Comparison of ENCODE assay signal across 30 mouse cellular contexts in the genomic region with DNA sequence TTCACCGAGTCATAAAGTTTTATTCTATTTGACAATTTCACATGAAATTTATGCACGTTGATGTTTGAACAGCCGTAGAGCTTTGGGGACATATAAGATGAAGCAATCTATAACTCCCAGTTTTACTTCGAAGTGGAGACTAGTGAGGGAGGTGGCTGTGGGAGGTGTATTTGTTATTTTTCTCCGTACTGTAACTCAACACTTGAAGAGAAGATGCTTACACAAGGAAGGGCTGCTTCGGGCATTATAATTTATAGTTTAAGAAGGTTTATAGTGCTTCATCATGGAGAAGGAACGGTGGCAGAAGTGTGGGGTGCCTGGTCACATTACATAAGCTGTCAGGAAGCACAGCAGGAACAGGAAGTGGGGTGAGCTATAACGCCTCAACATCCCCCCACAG.
A peak's percentile ranks its signal among the peaks of the same experiment; 100 is the strongest.
DNase-seq lines count a peak whose midpoint lies in the region; ATAC-seq and TF ChIP-seq lines count a peak whose summit lies in the region.
"Had no signal": no experiment of that assay in that cellular context is flagged by ENCODE, and none has a peak within 500 bp of the region (broad histone marks: within the 10 kb centered on the region; RNA-seq: fewer than 3 reads in every experiment).

No protein-coding gene starts in this region.

- no peak overlapping the region for H3K4me3 ChIP-seq in intestine, postnatal 0 days (ENCODE audit: low read depth, low read length)
- H3K4me3 ChIP-seq in intestine, embryonic 15.5 days (replicated peaks): no peak overlapping the region
- H3K4me3 ChIP-seq in kidney, embryonic 15.5 days (replicated peaks): no peak overlapping the region
- H3K4me3 ChIP-seq in kidney, adult 2 months (ENCODE audit: insufficient read depth, low read depth, low read length): no peak overlapping the region
- no peak overlapping the region for H3K4me3 ChIP-seq in kidney, postnatal 0 days (replicated peaks; ENCODE audit: low read depth, low read length)
- H3K4me3 ChIP-seq: embryonic facial prominence, embryonic 13.5 days; embryonic facial prominence, embryonic 15.5 days; erythroblast, embryonic 14.5 days; forebrain, embryonic 10.5 days; forebrain, embryonic 12.5 days had no signal

- H3K9me3 ChIP-seq in intestine, postnatal 0 days (ENCODE audit: control insufficient read depth): no peaks in the 10 kb centered on the region
- no peaks in the 10 kb centered on the region for H3K9me3 ChIP-seq in intestine, embryonic 15.5 days
- no peaks in the 10 kb centered on the region for H3K9me3 ChIP-seq in kidney, embryonic 15.5 days (replicated peaks)
- no peaks in the 10 kb centered on the region for H3K9me3 ChIP-seq in kidney, postnatal 0 days (replicated peaks; ENCODE audit: low read length)
- H3K9me3 ChIP-seq: embryonic facial prominence, embryonic 13.5 days; embryonic facial prominence, embryonic 15.5 days; forebrain, embryonic 10.5 days; forebrain, embryonic 12.5 days had no signal

- no peaks in the 10 kb centered on the region for H3K27me3 ChIP-seq in intestine, postnatal 0 days (replicated peaks; ENCODE audit: control insufficient read depth, insufficient read depth, low read length)
- H3K27me3 ChIP-seq in intestine, embryonic 15.5 days (replicated peaks): no peaks in the 10 kb centered on the region
- H3K27me3 ChIP-seq in kidney, embryonic 15.5 days: no peaks in the 10 kb centered on the region
- no peaks in the 10 kb centered on the region for H3K27me3 ChIP-seq in kidney, adult 2 months (replicated peaks; ENCODE audit: control insufficient read depth, insufficient read depth, low read length)
- no peaks in the 10 kb centered on the region for H3K27me3 ChIP-seq in kidney, postnatal 0 days (ENCODE audit: insufficient read depth, low read length)
- H3K27me3 ChIP-seq: CH12.LX; embryonic facial prominence, embryonic 13.5 days; embryonic facial prominence, embryonic 15.5 days; forebrain, embryonic 12.5 days; Patski had no signal

- ATAC-seq in intestine, postnatal 0 days: 0 out of 2 replicates have a peak, but pooled peaks have one; percentile 13
- no peak for ATAC-seq in intestine, embryonic 15.5 days
- 0 out of 2 replicates have a peak, but pooled peaks have one; percentile 43 for ATAC-seq in kidney, embryonic 15.5 days (replicated peaks; ENCODE audit: low FRiP score)
- ATAC-seq in kidney, postnatal 0 days (replicated peaks; ENCODE audit: low FRiP score, low read depth): no peak
- ATAC-seq: activated CD4-positive, CD25-positive, alpha-beta regulatory T cell, adult 4 months; CD4-positive, CD25-positive, alpha-beta regulatory T cell, adult 4 months; forebrain, embryonic 14.5 days; forebrain, embryonic 16.5 days; Patski had no signal

- WGBS in intestine, postnatal 0 days: 62% methylated on average over 8 of the region's 8 CpGs
- 64% methylated on average over 8 of the region's 8 CpGs for WGBS in intestine, embryonic 15.5 days
- WGBS in kidney, embryonic 15.5 days: 24% methylated on average over 8 of the region's 8 CpGs
- WGBS in kidney, adult 2 months: 37% methylated on average over 8 of the region's 8 CpGs
- WGBS in kidney, postnatal 0 days: 31% methylated on average over 8 of the region's 8 CpGs

- no peak for TF ChIP-seq CTCF in intestine, postnatal 0 days (IDR thresholded peaks at IDR 0.05; ENCODE audit: low read depth)
- no peak for TF ChIP-seq CTCF in kidney, adult 2 months (conservative IDR thresholded peaks at IDR 0.05; ENCODE audit: insufficient read depth, insufficient read length, low read depth, low read length)
- TF ChIP-seq CTCF in kidney, postnatal 0 days (IDR thresholded peaks at IDR 0.05; ENCODE audit: low read depth): no peak

- no peak overlapping the region for H3K9ac ChIP-seq in intestine, postnatal 0 days (ENCODE audit: low read depth, low read length)
- H3K9ac ChIP-seq in intestine, embryonic 15.5 days: no peak overlapping the region
- no peak overlapping the region for H3K9ac ChIP-seq in kidney, embryonic 15.5 days
- H3K9ac ChIP-seq in kidney, postnatal 0 days (ENCODE audit: low read depth, low read length): no peak overlapping the region
- H3K9ac ChIP-seq: embryonic facial prominence, embryonic 13.5 days; embryonic facial prominence, embryonic 15.5 days; forebrain, embryonic 12.5 days had no signal

- H3K4me2 ChIP-seq in intestine, postnatal 0 days (replicated peaks; ENCODE audit: low read depth): no peak overlapping the region
- no peak overlapping the region for H3K4me2 ChIP-seq in intestine, embryonic 15.5 days (replicated peaks)
- H3K4me2 ChIP-seq in kidney, embryonic 15.5 days: no peak overlapping the region
- H3K4me2 ChIP-seq in kidney, postnatal 0 days (ENCODE audit: low read length): no peak overlapping the region
- H3K4me2 ChIP-seq: embryonic facial prominence, embryonic 13.5 days; embryonic facial prominence, embryonic 15.5 days; forebrain, embryonic 12.5 days had no signal

- TF ChIP-seq POLR2A in kidney, adult 2 months (IDR thresholded peaks at IDR 0.05; ENCODE audit: low read depth, low read length): no peak

- no peak for DNase-seq in kidney, adult 2 months
- DNase-seq in kidney, postnatal 0 days (ENCODE audit: low spot score): peak; percentile 66
- no peak for DNase-seq in kidney, adult 18-20 months
- DNase-seq in 416B (ENCODE audit: low read depth): peak; percentile 7
- DNase-seq in cerebellum, postnatal 14 days: no peak
- DNase-seq: adrenal gland, adult 8-10 months; adrenal gland, postnatal 14 days; adrenal gland, postnatal 36 days; B cell, adult 2 months; cerebellum, adult 11-12 months; cerebellum, adult 2 months; cerebellum, adult 9-10 months; cerebellum, postnatal 10 days; cerebellum, postnatal 36 days; embryo, embryonic 11 days had no signal

- no peaks in the 10 kb centered on the region for H3K36me3 ChIP-seq in intestine, postnatal 0 days (ENCODE audit: control insufficient read depth, insufficient read depth)
- no peaks in the 10 kb centered on the region for H3K36me3 ChIP-seq in intestine, embryonic 15.5 days
- H3K36me3 ChIP-seq in kidney, embryonic 15.5 days: no peaks in the 10 kb centered on the region
- H3K36me3 ChIP-seq in kidney, adult 2 months (ENCODE audit: control insufficient read depth, insufficient read depth, low read length): no peaks in the 10 kb centered on the region
- H3K36me3 ChIP-seq in kidney, postnatal 0 days (ENCODE audit: insufficient read depth, low read length): no peaks in the 10 kb centered on the region
- H3K36me3 ChIP-seq: embryonic facial prominence, embryonic 13.5 days; embryonic facial prominence, embryonic 15.5 days; forebrain, embryonic 10.5 days; forebrain, embryonic 12.5 days; G1E had no signal

- no peaks in the 10 kb centered on the region for H3K4me1 ChIP-seq in intestine, postnatal 0 days (replicated peaks; ENCODE audit: control insufficient read depth, insufficient read depth, low read length)
- H3K4me1 ChIP-seq in intestine, embryonic 15.5 days (replicated peaks): no peaks in the 10 kb centered on the region
- no peaks in the 10 kb centered on the region for H3K4me1 ChIP-seq in kidney, embryonic 15.5 days
- H3K4me1 ChIP-seq in kidney, adult 2 months (ENCODE audit: control insufficient read depth, insufficient read depth, low read length): no peaks in the 10 kb centered on the region
- no peaks in the 10 kb centered on the region for H3K4me1 ChIP-seq in kidney, postnatal 0 days (replicated peaks; ENCODE audit: insufficient read depth, low read length)
- H3K4me1 ChIP-seq: embryonic facial prominence, embryonic 13.5 days; embryonic facial prominence, embryonic 15.5 days had no signal

- no peak overlapping the region for H3K27ac ChIP-seq in intestine, postnatal 0 days (ENCODE audit: low read depth, low read length)
- H3K27ac ChIP-seq in intestine, embryonic 15.5 days: no peak overlapping the region
- H3K27ac ChIP-seq in kidney, embryonic 15.5 days: no peak overlapping the region
- no peak overlapping the region for H3K27ac ChIP-seq in kidney, adult 2 months (ENCODE audit: insufficient read depth, low read depth, low read length)
- H3K27ac ChIP-seq in kidney, postnatal 0 days: no peak overlapping the region
- H3K27ac ChIP-seq: embryonic facial prominence, embryonic 13.5 days; embryonic facial prominence, embryonic 15.5 days; forebrain, embryonic 10.5 days; forebrain, embryonic 12.5 days had no signal

Comparison
In these comparisons a context has a peak if more than half of its experiments do, and no peak if none do; other contexts are left out.
1. ATAC-seq: peak in intestine, postnatal 0 days (single experiment) and kidney, embryonic 15.5 days (single experiment); none in intestine, embryonic 15.5 days (single experiment) and kidney, postnatal 0 days (single experiment).
2. DNase-seq: peak in kidney, postnatal 0 days (single experiment) and 416B (single experiment); none in kidney, adult 2 months (single experiment), kidney, adult 18-20 months (single experiment) and cerebellum, postnatal 14 days (0 of 2).